Mouse (Mus musculus) hindbrain, embryonic 10.5 days (tissue): ENCODE measurements around the gene Cabp1. TPM values are rescaled to one million over a fixed set of nuclear protein-coding genes. Genes with fewer than 3 reads are reported as not detected.

ENCODE experiments used
- DNase-seq: peaks from one replicate; pipeline ENCODE4 v3.0.0-alpha.2; 2017; ENCODE audit warnings: low spot score
- H3K27ac ChIP-seq: fragments of 300-500 bp; sonication (generic); 2 replicates; pipeline ENCODE4 v1.5.1; 2016; ENCODE audit warnings: mild to moderate bottlenecking, moderate library complexity
- H3K27me3 ChIP-seq: fragments of 300-500 bp; sonication (generic); 2 replicates; pipeline ENCODE4 v1.6.1; 2016; ENCODE audit warnings: mild to moderate bottlenecking; ENCODE audit not compliant: poor library complexity, insufficient read depth, severe bottlenecking
- H3K36me3 ChIP-seq: fragments of 300-500 bp; sonication (generic); 2 replicates; pipeline ENCODE4 v1.6.1; 2016; ENCODE audit warnings: mild to moderate bottlenecking, moderate library complexity
- H3K4me1 ChIP-seq: fragments of 300-500 bp; sonication (generic); replicated peaks from 2 replicates; pipeline ENCODE4 v1.6.1; 2016; ENCODE audit warnings: mild to moderate bottlenecking
- H3K4me3 ChIP-seq: fragments of 300-500 bp; sonication (generic); 2 replicates; pipeline ENCODE4 v1.5.1; 2016; ENCODE audit warnings: mild to moderate bottlenecking, moderate library complexity
- H3K9me3 ChIP-seq: fragments of 300-500 bp; sonication (generic); 2 replicates; pipeline ENCODE4 v1.6.1; 2016; ENCODE audit warnings: mild to moderate bottlenecking, moderate library complexity
- WGBS: fragments of 180-500 bp; shearing (Covaris S2); methylation state at CpG from one replicate; pipeline ENCODE4 v1.1.7; 2016; 5-methylcytosine and 5-hydroxymethylcytosine counted together
- polyA plus RNA-seq: library from polyadenylated mRNA; unstranded; fragments of >200 nt; fragmentation: Nextera tagmentation; extraction: Ambion mirVana; gene quantifications from 2 replicates; pipeline ENCODE4 v1.2.1, GENCODE M21; 2016

Cabp1 gene
- polyA plus RNA-seq, 1 experiment from 2014 or later: 6.1 TPM

- DNase-seq: peak; percentile 45
- peaks cover 75% of the 10 kb centered on the region for H3K27me3 ChIP-seq
- WGBS: 11% methylated on average over 23 of the region's 23 CpGs
- H3K4me3 ChIP-seq: peak overlapping the region; percentile 46
- H3K36me3 ChIP-seq: no peaks in the 10 kb centered on the region
- peak overlapping the region; percentile 85 for H3K27ac ChIP-seq
- H3K4me1 ChIP-seq: peaks cover 34% of the 10 kb centered on the region
- H3K9me3 ChIP-seq: no peaks in the 10 kb centered on the region
These were observed 9.8 kb upstream of the Cabp1 start for GRCm38 (mm10) chr5:115203735-115204561.

GRCm38 (mm10) chr5:115194626-115195221, 543 bp upstream of the Cabp1 start:
- DNase-seq: no peak

GRCm38 (mm10) chr5:115193226-115193625, 955 bp downstream of the Cabp1 start:
- WGBS: under 1% methylated on average over 34 of the region's 34 CpGs
- Histone ChIP-seq H3K36me3 (no peaks in the 10 kb centered on the region), H3K27me3 (peaks cover 99% of the 10 kb centered on the region), H3K27ac (peak overlapping the region; percentile 78), H3K9me3 (peaks cover 3% of the 10 kb centered on the region; the same call in 1 of the 2 replicates), H3K4me3 (peak overlapping the region; percentile 76), H3K4me1 (peaks cover 51% of the 10 kb centered on the region)
- DNase-seq: peak; percentile 52

More at GRCm38 (mm10) chr5:115194626-115195221, 543 bp upstream of the Cabp1 start:
- Histone ChIP-seq H3K4me1 (peaks cover 50% of the 10 kb centered on the region), H3K27me3 (peaks cover 88% of the 10 kb centered on the region), H3K27ac (peak overlapping the region; percentile 78; the same call in 1 of the 2 replicates), H3K9me3 (no peaks in the 10 kb centered on the region), H3K4me3 (peak overlapping the region; percentile 76), H3K36me3 (no peaks in the 10 kb centered on the region)
- 4% methylated on average over 12 of the region's 12 CpGs for WGBS

- Histone ChIP-seq H3K4me3 (peak overlapping the region; percentile 76), H3K9me3 (peaks cover 3% of the 10 kb centered on the region; the same call in 1 of the 2 replicates), H3K27me3 (peaks cover 99% of the 10 kb centered on the region), H3K4me1 (peaks cover 54% of the 10 kb centered on the region), H3K36me3 (no peaks in the 10 kb centered on the region), H3K27ac (no peak overlapping the region)
- WGBS: 11% methylated on average over 7 of the region's 7 CpGs
- peak; percentile 25 for DNase-seq
These were observed 1.4 kb downstream of the Cabp1 start for GRCm38 (mm10) chr5:115192828-115193195.

- H3K4me3 ChIP-seq: peak overlapping the region; percentile 76
- no peak overlapping the region for H3K27ac ChIP-seq
- H3K27me3 ChIP-seq: peaks cover 99% of the 10 kb centered on the region
These were observed 2.0 kb downstream of the Cabp1 start for GRCm38 (mm10) chr5:115191880-115192827.

GRCm38 (mm10) chr5:115190081-115190480, 4.1 kb downstream of the Cabp1 start:
- DNase-seq: no peak
- Histone ChIP-seq H3K27ac (no peak overlapping the region), H3K4me3 (no peak overlapping the region), H3K4me1 (peaks cover 77% of the 10 kb centered on the region), H3K27me3 (peaks cover 98% of the 10 kb centered on the region), H3K9me3 (peaks cover 3% of the 10 kb centered on the region; the same call in 1 of the 2 replicates), H3K36me3 (no peaks in the 10 kb centered on the region)
- 80% methylated on average over 12 of the region's 12 CpGs for WGBS

More at GRCm38 (mm10) chr5:115191880-115192827, 2.0 kb downstream of the Cabp1 start:
- H3K4me1 ChIP-seq: peaks cover 60% of the 10 kb centered on the region
- 10% methylated on average over 29 of the region's 29 CpGs for WGBS
- peak; percentile 40 for DNase-seq
- peaks cover 3% of the 10 kb centered on the region; the same call in 1 of the 2 replicates for H3K9me3 ChIP-seq
- no peaks in the 10 kb centered on the region for H3K36me3 ChIP-seq

- Histone ChIP-seq H3K4me3 (no peak overlapping the region), H3K27me3 (peaks cover 96% of the 10 kb centered on the region), H3K36me3 (no peaks in the 10 kb centered on the region), H3K27ac (no peak overlapping the region), H3K9me3 (peaks cover 3% of the 10 kb centered on the region; the same call in 1 of the 2 replicates), H3K4me1 (peaks cover 78% of the 10 kb centered on the region)
- 57% methylated on average over 5 of the region's 5 CpGs for WGBS
- DNase-seq: no peak
These were observed 5.4 kb downstream of the Cabp1 start for GRCm38 (mm10) chr5:115188824-115189223.

GRCm38 (mm10) chr5:115187188-115188131, 6.7 kb downstream of the Cabp1 start:
- WGBS: 19% methylated on average over 26 of the region's 26 CpGs
- H3K36me3 ChIP-seq: no peaks in the 10 kb centered on the region
- peaks cover 92% of the 10 kb centered on the region for H3K27me3 ChIP-seq
- peak overlapping the region; percentile 31 for H3K4me3 ChIP-seq
- peaks cover 65% of the 10 kb centered on the region for H3K4me1 ChIP-seq
- H3K9me3 ChIP-seq: peaks cover 3% of the 10 kb centered on the region; the same call in 1 of the 2 replicates
- peak overlapping the region; percentile 66 for H3K27ac ChIP-seq
- peak; percentile 95 for DNase-seq

GRCm38 (mm10) chr5:115186371-115187073, 7.7 kb downstream of the Cabp1 start:
- H3K27me3 ChIP-seq: peaks cover 91% of the 10 kb centered on the region
- 45% methylated on average over 17 of the region's 17 CpGs for WGBS

GRCm38 (mm10) chr5:115184726-115185125, 9.5 kb downstream of the Cabp1 start:
- Histone ChIP-seq H3K36me3 (no peaks in the 10 kb centered on the region), H3K4me3 (peak overlapping the region; percentile 35), H3K27ac (peak overlapping the region; percentile 71), H3K4me1 (peaks cover 44% of the 10 kb centered on the region), H3K9me3 (peaks cover 3% of the 10 kb centered on the region; the same call in 1 of the 2 replicates), H3K27me3 (peaks cover 73% of the 10 kb centered on the region)
- WGBS: 24% methylated on average over 15 of the region's 15 CpGs
- DNase-seq: peak; percentile 48

More at GRCm38 (mm10) chr5:115186371-115187073, 7.7 kb downstream of the Cabp1 start:
- Histone ChIP-seq H3K27ac (peak overlapping the region; percentile 66), H3K4me1 (peaks cover 55% of the 10 kb centered on the region), H3K9me3 (peaks cover 3% of the 10 kb centered on the region; the same call in 1 of the 2 replicates), H3K4me3 (peak overlapping the region; percentile 31; the same call in 1 of the 2 replicates), H3K36me3 (no peaks in the 10 kb centered on the region)
- peak; percentile 33 for DNase-seq

- Histone ChIP-seq H3K36me3 (no peaks in the 10 kb centered on the region), H3K27me3 (peaks cover 61% of the 10 kb centered on the region), H3K27ac (no peak overlapping the region), H3K4me3 (no peak overlapping the region), H3K4me1 (peaks cover 43% of the 10 kb centered on the region), H3K9me3 (peaks cover 2% of the 10 kb centered on the region; the same call in 1 of the 2 replicates)
- WGBS: 85% methylated on average over 10 of the region's 10 CpGs
- DNase-seq: no peak
These were observed 10.7 kb downstream of the Cabp1 start for GRCm38 (mm10) chr5:115183482-115183881.
